Mouse (Mus musculus) liver, embryonic 14.5 days (tissue): ENCODE measurements around the gene Hdac11.

Source experiments
- CTCF ChIP-seq: IDR thresholded peaks from 2 replicates; pipeline ENCODE4 v1.5.1; 2016; ENCODE audit warnings: antibody characterized with exemption, low read depth, control low read depth
- EP300 ChIP-seq: IDR thresholded peaks from 2 replicates; pipeline ENCODE4 v1.6.1; 2016; ENCODE audit warnings: antibody characterized with exemption, low read depth

DNA sequence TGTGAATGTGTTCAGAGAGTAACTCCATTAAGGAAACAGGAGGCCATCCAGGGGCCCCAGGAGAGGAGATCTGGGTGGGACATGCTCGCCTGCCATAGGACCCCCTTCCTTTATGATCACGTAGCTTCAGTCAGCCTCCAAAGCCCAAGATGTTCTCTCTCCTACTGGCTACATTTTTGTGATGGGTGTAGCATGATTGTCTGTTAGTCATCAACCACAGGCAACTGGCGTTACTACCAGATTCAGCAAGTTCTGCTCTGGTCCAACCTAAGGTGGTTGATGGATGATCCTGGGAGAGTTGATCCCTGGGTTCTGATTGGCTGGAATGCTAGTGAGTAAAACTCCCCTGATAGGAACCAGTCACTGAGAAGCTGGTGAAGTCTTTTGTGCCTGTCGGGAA is 46.1 kb downstream of the Hdac11 start:
- TF ChIP-seq CTCF: no peak
- TF ChIP-seq EP300: no peak
